Mouse (Mus musculus): ENCODE measurements around the gene Phospho2.

DNA sequence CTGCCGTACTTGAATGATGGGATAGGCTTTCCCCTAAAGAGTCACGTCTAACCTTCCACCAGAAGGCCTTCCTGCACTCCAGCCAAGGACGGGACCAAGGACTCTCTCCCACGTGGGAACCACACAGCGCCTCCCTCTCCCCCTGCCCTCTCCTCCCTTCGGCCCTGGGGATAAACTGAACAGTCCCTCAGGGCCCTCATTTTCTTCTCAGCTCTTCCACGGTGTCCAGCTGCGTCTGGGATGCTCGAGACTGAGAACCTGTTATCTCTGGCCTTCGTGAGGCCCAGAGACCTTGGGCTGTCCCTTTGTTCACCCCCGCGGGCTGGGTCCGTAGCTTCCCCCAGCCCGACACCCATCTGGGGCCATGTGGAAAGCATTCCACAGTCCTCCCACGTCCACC, 20.7 kb downstream of the Phospho2 start:
- no peak for TF ChIP-seq CTCF (IDR thresholded peaks at IDR 0.05)
- no peak for TF ChIP-seq EP300 (IDR thresholded peaks at IDR 0.05)
